8 mouse cellular contexts compared by ENCODE assay signal in the genomic region with DNA sequence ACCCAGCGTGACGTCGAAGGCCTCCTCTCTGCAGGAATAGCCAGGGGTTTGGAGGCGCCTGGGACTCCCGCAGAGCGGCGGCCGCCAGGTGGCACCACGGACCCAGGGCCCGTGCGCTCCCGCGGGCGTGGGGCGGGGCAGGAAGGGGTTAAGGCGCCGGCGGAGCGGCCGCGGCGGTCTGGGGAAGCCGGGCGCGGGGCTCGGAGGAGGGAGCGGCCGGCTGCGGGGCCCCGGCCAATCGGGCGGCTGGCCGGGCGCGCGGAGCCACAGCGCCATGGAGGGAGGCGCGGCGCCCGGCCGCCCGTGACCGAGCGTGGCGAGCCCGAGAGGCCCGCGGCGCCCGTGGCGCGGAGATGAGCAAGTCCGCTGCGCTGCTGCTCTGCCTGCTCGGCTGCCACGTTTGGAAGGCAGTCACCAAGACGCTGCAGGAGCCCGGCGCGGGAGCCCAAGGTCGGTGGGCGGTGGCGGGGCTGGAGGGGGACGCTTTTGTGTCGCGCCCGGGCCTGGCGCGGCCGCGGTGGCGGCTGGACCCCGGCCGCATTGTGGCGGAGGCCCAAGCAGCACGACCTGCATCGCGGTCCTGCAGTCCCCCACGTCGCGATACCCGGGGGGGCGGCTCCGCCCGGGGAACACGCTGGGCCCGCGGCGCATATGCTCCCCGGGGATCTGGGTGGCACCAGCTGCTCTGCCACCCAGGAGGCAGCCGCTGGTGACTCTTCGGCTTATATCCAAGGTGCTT. TPM values are rescaled to one million over a fixed set of nuclear protein-coding genes. Genes with fewer than 3 reads are reported as not detected.
A peak's percentile ranks its signal among the peaks of the same experiment; 100 is the strongest.
DNase-seq lines count a peak whose midpoint lies in the region; ATAC-seq and TF ChIP-seq lines count a peak whose summit lies in the region.

No protein-coding gene starts in this region.

- peaks cover 20% of the 10 kb centered on the region for H3K4me1 ChIP-seq in midbrain, embryonic 10.5 days
- H3K4me1 ChIP-seq in spleen, adult 2 months (ENCODE audit: control insufficient read depth, insufficient read depth, insufficient read length), result peaks cover 8% of the 10 kb centered on the region; the same call in 1 of the 2 replicates

- DNase-seq in adrenal gland, postnatal 10 days, result peak; percentile 95
- peak; percentile 75 for DNase-seq in embryo, embryonic 11.5 days (ENCODE audit: low read depth, low spot score)
- DNase-seq in kidney, adult 11 months, result peak; percentile 87
- peak; percentile 87 to 91 for DNase-seq in left cerebral cortex, postnatal 36 days (ENCODE audit: low spot score in 2 of 2)
- DNase-seq in midbrain, embryonic 10.5 days (ENCODE audit: low spot score), result peak; percentile 85
- DNase-seq in spleen, adult 2 months (ENCODE audit: low read depth in 1 of 2, low spot score in 2 of 2), result peak in 1 of 2 experiments; percentile 22

- H3K36me3 ChIP-seq in midbrain, embryonic 10.5 days, result no peaks in the 10 kb centered on the region
- no peaks in the 10 kb centered on the region for H3K36me3 ChIP-seq in spleen, adult 2 months (ENCODE audit: control insufficient read depth, insufficient read depth, low read length)

- intact Hi-C loops in left cerebral cortex, postnatal 36 days (cut with DNase I), result loop anchor here (1.0 to 5.0 kb wide), 5 partner anchors 54 to 209 kb away; a partner anchor contains a TSS

- H3K27ac ChIP-seq in midbrain, embryonic 10.5 days (replicated peaks), result peak overlapping the region; percentile 97
- H3K27ac ChIP-seq in spleen, adult 2 months (ENCODE audit: insufficient read depth, low read length), result no peak overlapping the region

- 0 out of 2 replicates have a peak, but pooled peaks cover 7% of the 10 kb centered on the region for H3K9me3 ChIP-seq in midbrain, embryonic 10.5 days (replicated peaks)

- WGBS in midbrain, embryonic 10.5 days, result under 1% methylated on average over 91 of the region's 93 CpGs
- WGBS in spleen, adult 2 months, result under 1% methylated on average over 92 of the region's 93 CpGs

- H3K27me3 ChIP-seq in midbrain, embryonic 10.5 days (ENCODE audit: low read depth, poor library complexity, severe bottlenecking), result no peaks in the 10 kb centered on the region
- peaks cover 7% of the 10 kb centered on the region; the same call in 1 of the 2 replicates for H3K27me3 ChIP-seq in spleen, adult 2 months (ENCODE audit: control insufficient read depth, insufficient read depth, low read length)

- peak overlapping the region; percentile 85 for H3K4me3 ChIP-seq in midbrain, embryonic 10.5 days
- peak overlapping the region; percentile 57 for H3K4me3 ChIP-seq in spleen, adult 2 months (ENCODE audit: extremely low read depth, insufficient read depth, insufficient read length)

- peak; percentile 95 for ATAC-seq in granulocyte monocyte progenitor cell, adult 5-6 weeks (replicated peaks; ENCODE audit: poor library complexity, severe bottlenecking)
- ATAC-seq in activated CD4-positive, CD25-positive, alpha-beta regulatory T cell, adult 4 months, result no peak

- TF ChIP-seq CTCF in spleen, adult 2 months (IDR thresholded peaks at IDR 0.05; ENCODE audit: extremely low read depth, insufficient read depth, insufficient read length, insufficient replicate concordance), result 0 out of 2 replicates have a peak, but pooled peaks have one; percentile 3

- TF ChIP-seq POLR2A in spleen, adult 2 months (IDR thresholded peaks at IDR 0.05; ENCODE audit: low read depth, low read length), result no peak

RNA-seq across cellular contexts. Expression of a gene that starts 4.3 kb away (rescaled TPM):
- total RNA-seq in adrenal gland, postnatal 10 days (2021), result 10 to 100 TPM; 26.0 to 31.5 TPM
- total RNA-seq in granulocyte monocyte progenitor cell, adult 5-6 weeks (2014; fragmentation: Nextera tagmentation), result 2.0 and 5.0 TPM in 2 replicates
- total RNA-seq in granulocyte monocyte progenitor cell, adult 5-6 weeks (2017), result 3.3 and 3.5 TPM in 2 replicates
- 10 to 100 TPM; 63.3 to 75.6 TPM for total RNA-seq in left cerebral cortex, postnatal 36 days (2021)
- polyA plus RNA-seq in midbrain, embryonic 10.5 days (2016; fragmentation: Nextera tagmentation; extraction: Ambion mirVana), result 38.7 and 45.8 TPM in 2 replicates
- polyA plus RNA-seq in spleen, adult 2 months (2012; rRNA removed), result 4.5 and 4.6 TPM in 2 replicates
- not detected for polyA plus RNA-seq in activated CD4-positive, CD25-positive, alpha-beta regulatory T cell, adult 4 months (2017; shearing (Covaris generic))

Comparison
In these comparisons a context has a peak if more than half of its experiments do, and no peak if none do; other contexts are left out.
1. RNA of a gene that starts 4.3 kb away (total RNA-seq): 63.3 to 75.6 TPM in left cerebral cortex, postnatal 36 days and 26.0 to 31.5 TPM in adrenal gland, postnatal 10 days; 2.0 to 5.0 TPM in granulocyte monocyte progenitor cell, adult 5-6 weeks; every median in the first group is over 4 times any median in the second.